Mouse (Mus musculus) stomach, embryonic 14.5 days (tissue): ENCODE measurements around the gene Cpa5. TPM values are rescaled to one million over a fixed set of nuclear protein-coding genes. Genes with fewer than 3 reads are reported as not detected.

Experiments used
- ATAC-seq: fragments of 200-750 bp; cut with Nextera tagmentation; 2 replicates; pipeline ENCODE4 v1.8.0; 2017; ENCODE audit warnings: low read depth, moderate TSS enrichment; ENCODE audit not compliant: insufficient number of reproducible peaks, insufficient read depth, low FRiP score
- H3K27ac ChIP-seq: fragments of 300-500 bp; sonication (generic); 2 replicates; pipeline ENCODE4 v1.5.1; 2014; ENCODE audit warnings: mild to moderate bottlenecking, low read length, moderate library complexity, mixed read lengths
- H3K27me3 ChIP-seq: fragments of 300-500 bp; sonication (generic); 2 replicates; pipeline ENCODE4 v1.6.1; 2014; ENCODE audit warnings: low read length, control low read depth, mixed read lengths; ENCODE audit not compliant: control insufficient read depth, insufficient read depth
- H3K36me3 ChIP-seq: fragments of 300-500 bp; sonication (generic); 2 replicates; pipeline ENCODE4 v1.6.1; 2014; ENCODE audit warnings: mild to moderate bottlenecking, control low read depth, low read length, moderate library complexity, mixed read lengths; ENCODE audit not compliant: control insufficient read depth, insufficient read depth
- H3K4me1 ChIP-seq: fragments of 300-500 bp; sonication (generic); 2 replicates; pipeline ENCODE4 v1.6.1; 2014; ENCODE audit warnings: low read length, control low read depth, mixed read lengths; ENCODE audit not compliant: control insufficient read depth, insufficient read depth
- H3K4me2 ChIP-seq: fragments of 300-500 bp; sonication (generic); replicated peaks from 2 replicates; pipeline ENCODE4 v1.6.1; 2014; ENCODE audit warnings: low read depth, low read length, control low read depth
- H3K4me3 ChIP-seq: fragments of 300-500 bp; sonication (generic); 2 replicates; pipeline ENCODE4 v1.5.1; 2014; ENCODE audit warnings: low read depth, low read length, control low read depth
- H3K9ac ChIP-seq: fragments of 300-500 bp; sonication (generic); replicated peaks from 2 replicates; pipeline ENCODE4 v1.6.1; 2014; ENCODE audit warnings: low read depth, mild to moderate bottlenecking, control low read depth, low read length, moderate library complexity, mixed read lengths
- H3K9me3 ChIP-seq: fragments of 300-500 bp; sonication (generic); 2 replicates; pipeline ENCODE4 v1.6.1; 2016; ENCODE audit warnings: low read depth, low read length, control low read depth; ENCODE audit not compliant: control insufficient read depth
- WGBS: fragments of 180-500 bp; shearing (Covaris S2); extraction: QIAGEN DNeasy Blood & Tissue Kit; methylation state at CpG from one replicate; pipeline ENCODE4 v1.1.7; 2014; 5-methylcytosine and 5-hydroxymethylcytosine counted together
- polyA plus RNA-seq: library from polyadenylated mRNA; unstranded; fragments of >200 nt; fragmentation: Nextera tagmentation; extraction: Ambion mirVana; gene quantifications from 2 replicates; pipeline ENCODE4 v1.2.1, GENCODE M21; 2014

The Cpa5 gene
- polyA plus RNA-seq, 1 experiment from 2014 or later = 0.13 TPM

DNA sequence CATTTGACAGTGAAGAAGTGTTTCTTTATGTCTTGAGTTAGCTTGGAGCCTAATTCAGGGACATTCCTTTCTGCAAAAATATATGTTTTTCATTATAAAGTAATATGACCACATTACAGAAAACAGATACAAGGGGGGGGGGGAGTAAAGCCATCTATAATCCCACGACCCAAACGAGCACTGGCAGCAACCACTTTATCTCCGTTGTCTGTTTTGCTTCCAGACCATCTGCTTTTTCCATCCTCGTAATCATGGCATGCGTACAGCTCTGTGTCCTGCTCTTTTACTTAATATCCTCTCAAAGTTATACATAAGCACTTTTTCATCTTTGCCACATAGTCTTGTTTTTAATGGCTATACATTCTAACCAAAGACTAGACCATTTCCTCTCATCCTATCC lies 37.4 kb upstream of the Cpa5 start:
- no peak overlapping the region for H3K4me3 ChIP-seq
- H3K27me3 ChIP-seq = no peaks in the 10 kb centered on the region
- 40% methylated on average over 5 of the region's 5 CpGs for WGBS
- H3K27ac ChIP-seq = peak overlapping the region; percentile 80
- no peak for ATAC-seq
- H3K4me2 ChIP-seq = no peak overlapping the region
- H3K9ac ChIP-seq = no peak overlapping the region
- no peaks in the 10 kb centered on the region for H3K9me3 ChIP-seq
- no peaks in the 10 kb centered on the region for H3K36me3 ChIP-seq
- H3K4me1 ChIP-seq = peaks cover 14% of the 10 kb centered on the region

GRCm38 (mm10) chr6:30574945-30575344 lies 35.9 kb upstream of the Cpa5 start:
- H3K4me1 ChIP-seq = peaks cover 14% of the 10 kb centered on the region
- WGBS = 69% methylated on average over 1 of the region's 1 CpGs
- H3K4me2 ChIP-seq = no peak overlapping the region
- no peaks in the 10 kb centered on the region for H3K27me3 ChIP-seq
- peak overlapping the region; percentile 67 for H3K27ac ChIP-seq
- ATAC-seq = no peak
- H3K36me3 ChIP-seq = no peaks in the 10 kb centered on the region
- H3K9me3 ChIP-seq = no peaks in the 10 kb centered on the region
- H3K9ac ChIP-seq = no peak overlapping the region
- H3K4me3 ChIP-seq = no peak overlapping the region

GRCm38 (mm10) chr6:30576477-30577203 lies 34.2 kb upstream of the Cpa5 start:
- ATAC-seq = no peak
- WGBS = 44% methylated on average over 17 of the region's 17 CpGs
- no peak overlapping the region for H3K9ac ChIP-seq
- peak overlapping the region; percentile 74 for H3K27ac ChIP-seq
- H3K36me3 ChIP-seq = no peaks in the 10 kb centered on the region
- peaks cover 17% of the 10 kb centered on the region for H3K4me1 ChIP-seq
- H3K9me3 ChIP-seq = no peaks in the 10 kb centered on the region
- no peak overlapping the region for H3K4me2 ChIP-seq
- H3K27me3 ChIP-seq = no peaks in the 10 kb centered on the region
- H3K4me3 ChIP-seq = no peak overlapping the region

DNA sequence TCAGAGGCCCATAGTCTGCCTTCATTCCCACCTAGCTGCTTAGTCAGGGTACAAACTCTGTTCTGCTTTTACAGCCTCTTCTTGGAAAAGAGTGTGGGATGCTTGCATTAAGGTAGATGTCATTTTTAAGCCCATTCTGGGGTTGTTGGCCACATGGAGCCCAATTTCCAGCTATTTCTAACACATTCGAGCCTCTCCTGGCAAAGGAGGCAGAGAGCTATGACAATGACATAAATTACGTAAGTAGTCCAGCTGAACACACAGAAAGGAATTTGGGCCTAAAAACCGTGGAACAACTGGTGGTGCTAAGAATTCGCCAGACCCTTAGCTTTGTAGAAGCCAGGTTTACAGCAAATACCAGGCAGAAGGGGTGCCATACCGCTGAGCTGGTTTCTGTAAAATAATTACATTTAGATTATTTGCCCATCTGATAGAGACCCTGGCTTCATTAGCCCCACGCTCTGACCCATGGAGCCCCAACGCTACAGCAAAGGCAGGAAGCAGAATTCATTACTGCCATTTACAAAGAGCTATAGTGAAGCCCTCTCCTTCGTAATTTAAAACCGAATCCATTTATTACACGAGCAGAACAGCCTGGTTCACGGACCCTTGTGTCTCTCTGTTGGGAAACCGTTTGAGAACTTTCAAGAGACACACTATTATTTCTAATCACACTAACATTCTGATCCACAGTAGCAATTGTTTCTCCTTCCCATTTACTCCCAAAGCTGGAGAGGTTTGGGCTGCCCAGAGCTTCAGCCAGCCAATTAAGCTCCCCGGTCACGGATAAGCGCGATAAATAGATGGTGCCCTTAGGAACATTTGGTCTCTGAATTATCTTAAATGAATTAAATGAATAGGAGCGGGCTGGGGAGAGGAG lies 30.6 kb upstream of the Cpa5 start:
- no peak overlapping the region for H3K9ac ChIP-seq
- peak overlapping the region; percentile 27 for H3K27ac ChIP-seq
- peaks cover 11% of the 10 kb centered on the region; the same call in 1 of the 2 replicates for H3K4me1 ChIP-seq
- ATAC-seq = no peak
- no peaks in the 10 kb centered on the region for H3K36me3 ChIP-seq
- H3K27me3 ChIP-seq = no peaks in the 10 kb centered on the region
- no peak overlapping the region for H3K4me3 ChIP-seq
- 57% methylated on average over 17 of the region's 17 CpGs for WGBS
- no peaks in the 10 kb centered on the region for H3K9me3 ChIP-seq
- H3K4me2 ChIP-seq = no peak overlapping the region

DNA sequence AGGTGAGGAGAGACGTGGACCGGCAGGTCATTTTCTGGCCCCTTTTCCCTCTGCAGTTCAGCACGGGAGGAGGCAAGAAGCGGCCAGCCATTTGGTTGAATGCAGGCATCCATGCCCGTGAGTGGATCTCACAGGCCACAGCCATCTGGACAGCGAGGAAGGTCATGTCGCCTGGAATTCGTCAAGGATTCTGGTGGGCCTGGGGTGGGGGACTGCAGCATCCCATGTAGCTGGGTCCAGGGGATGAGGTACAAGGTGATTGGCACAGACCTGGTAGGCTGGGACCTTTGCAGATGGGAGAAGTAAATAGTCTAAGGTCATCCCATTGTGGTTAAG lies 30.0 kb upstream of the Cpa5 start:
- H3K27ac ChIP-seq = no peak overlapping the region
- no peak for ATAC-seq
- WGBS = 59% methylated on average over 8 of the region's 8 CpGs

GRCm38 (mm10) chr6:30586886-30587442 lies 23.8 kb upstream of the Cpa5 start:
- ATAC-seq = no peak
- no peak overlapping the region for H3K4me3 ChIP-seq
- 73% methylated on average over 7 of the region's 7 CpGs for WGBS
- H3K36me3 ChIP-seq = no peaks in the 10 kb centered on the region
- H3K27me3 ChIP-seq = no peaks in the 10 kb centered on the region
- H3K9me3 ChIP-seq = no peaks in the 10 kb centered on the region
- no peak overlapping the region for H3K4me2 ChIP-seq
- no peaks in the 10 kb centered on the region for H3K4me1 ChIP-seq
- H3K9ac ChIP-seq = no peak overlapping the region
- no peak overlapping the region for H3K27ac ChIP-seq

More for the DNA sequence above, 30.0 kb upstream of the Cpa5 start:
- Histone ChIP-seq H3K4me2 (no peak overlapping the region), H3K4me3 (no peak overlapping the region), H3K9me3 (no peaks in the 10 kb centered on the region), H3K9ac (no peak overlapping the region), H3K36me3 (no peaks in the 10 kb centered on the region), H3K27me3 (no peaks in the 10 kb centered on the region), H3K4me1 (peaks cover 11% of the 10 kb centered on the region; the same call in 1 of the 2 replicates)

- ATAC-seq = no peak
- Histone ChIP-seq H3K4me1 (no peaks in the 10 kb centered on the region), H3K9ac (no peak overlapping the region), H3K4me3 (no peak overlapping the region), H3K27me3 (no peaks in the 10 kb centered on the region), H3K4me2 (no peak overlapping the region), H3K9me3 (no peaks in the 10 kb centered on the region), H3K27ac (no peak overlapping the region), H3K36me3 (no peaks in the 10 kb centered on the region)
- 27% methylated on average over 2 of the region's 2 CpGs for WGBS
Observed at GRCm38 (mm10) chr6:30589819-30590218, 21.0 kb upstream of the Cpa5 start.

- Histone ChIP-seq H3K4me1 (0 out of 2 replicates have a peak, but pooled peaks cover 7% of the 10 kb centered on the region), H3K36me3 (no peaks in the 10 kb centered on the region), H3K27ac (no peak overlapping the region), H3K4me2 (no peak overlapping the region), H3K9ac (no peak overlapping the region), H3K27me3 (no peaks in the 10 kb centered on the region), H3K9me3 (no peaks in the 10 kb centered on the region), H3K4me3 (no peak overlapping the region)
- no peak for ATAC-seq
- 39% methylated on average over 5 of the region's 5 CpGs for WGBS
Observed at GRCm38 (mm10) chr6:30591851-30592404, 18.9 kb upstream of the Cpa5 start.
